Mouse (Mus musculus): ENCODE data around the gene H2-Eb1. TPM values are rescaled to one million over a fixed set of nuclear protein-coding genes. Genes with fewer than 3 reads are reported as not detected.

Gene H2-Eb1
- 1 to 10 TPM; 2.9 to 3.4 TPM for total RNA-seq (2021)

GRCm38 (mm10) chr17:34305380-34306030 lies at the start of gene H2-Eb1:
Gene H2-Eb1 (plus strand): TSS chr17:34305867.
- DNase-seq (ENCODE audit: low spot score in 2 of 2): peak; percentile 90 to 95
- intact Hi-C loops (cut with DNase I): no loop called here

- DNase-seq (ENCODE audit: low spot score in 2 of 2): no peak
- intact Hi-C loops (cut with DNase I): no loop called here
Observed at GRCm38 (mm10) chr17:34256501-34256900, 49.2 kb upstream of the H2-Eb1 start.

- peak; percentile 84 to 91 for DNase-seq (ENCODE audit: low spot score in 2 of 2)
- intact Hi-C loops (cut with DNase I): no loop called here
Observed at GRCm38 (mm10) chr17:34257594-34258375, 47.9 kb upstream of the H2-Eb1 start, which contains the start of gene H2-Ab1. Gene H2-Ab1 (plus strand): TSS chr17:34257689.

- DNase-seq (ENCODE audit: low spot score in 2 of 2): no peak
- intact Hi-C loops (cut with DNase I): no loop called here
Observed at GRCm38 (mm10) chr17:34260551-34260950, 45.1 kb upstream of the H2-Eb1 start.

DNA sequence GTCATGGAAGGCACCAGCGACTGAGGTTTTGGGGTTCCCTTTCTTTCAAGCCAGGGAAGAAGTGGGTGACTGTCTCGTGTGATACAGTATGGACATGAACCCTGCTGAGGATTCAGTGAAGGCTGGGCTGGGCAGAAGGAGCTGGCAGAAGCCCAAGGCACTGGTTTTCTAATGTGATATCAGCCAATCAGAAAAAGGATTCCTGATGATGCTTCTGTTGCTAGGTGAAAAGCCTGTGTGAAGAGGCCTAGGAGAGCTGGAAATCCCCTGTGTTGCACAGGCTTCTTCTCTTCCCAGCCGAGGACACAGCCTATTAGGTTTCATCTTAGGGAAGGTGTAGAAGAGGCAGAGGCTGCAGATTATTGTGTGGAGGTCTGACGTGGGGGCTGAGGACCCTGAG lies 44.2 kb upstream of the H2-Eb1 start:
- intact Hi-C loops (cut with DNase I): no loop called here
- peak; percentile 77 to 82 for DNase-seq (ENCODE audit: low spot score in 2 of 2)

- peak; percentile 75 to 78 for DNase-seq (ENCODE audit: low spot score in 2 of 2)
- intact Hi-C loops (cut with DNase I): no loop called here
Observed at GRCm38 (mm10) chr17:34263068-34263467, 42.6 kb upstream of the H2-Eb1 start.

GRCm38 (mm10) chr17:34263811-34264371 lies 41.8 kb upstream of the H2-Eb1 start:
- intact Hi-C loops (cut with DNase I): no loop called here
- DNase-seq (ENCODE audit: low spot score in 2 of 2): no peak

- intact Hi-C loops (cut with DNase I): no loop called here
Observed at GRCm38 (mm10) chr17:34264452-34265351, 41.0 kb upstream of the H2-Eb1 start.

DNA sequence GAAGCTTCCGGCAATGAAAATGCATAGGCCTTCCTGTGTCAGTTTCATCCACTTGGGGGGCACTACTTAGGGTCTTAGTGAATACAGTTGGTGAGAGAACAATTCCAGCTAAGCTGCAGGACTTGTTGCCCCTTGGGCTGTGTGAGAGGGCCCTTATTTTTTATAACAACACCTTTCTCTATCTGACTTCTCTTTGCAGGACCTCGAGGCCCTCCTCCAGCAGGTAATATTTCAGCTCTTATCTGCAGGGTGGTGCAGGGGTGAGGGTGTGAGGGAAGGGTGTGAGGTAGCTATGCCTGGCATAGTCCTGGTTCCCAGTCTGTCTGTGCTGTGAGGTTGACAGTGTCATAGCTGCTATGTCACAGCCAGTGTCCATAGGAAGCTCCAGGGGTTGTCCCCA lies 37.4 kb upstream of the H2-Eb1 start:
- no peak for DNase-seq (ENCODE audit: low spot score in 2 of 2)

More at GRCm38 (mm10) chr17:34264452-34265351, 41.0 kb upstream of the H2-Eb1 start:
- DNase-seq (ENCODE audit: low spot score in 2 of 2): no peak

GRCm38 (mm10) chr17:34268748-34269147 lies 36.9 kb upstream of the H2-Eb1 start:
- intact Hi-C loops (cut with DNase I): no loop called here
- DNase-seq (ENCODE audit: low spot score in 2 of 2): no peak

More for the DNA sequence above, 37.4 kb upstream of the H2-Eb1 start:
- intact Hi-C loops (cut with DNase I): no loop called here

DNA sequence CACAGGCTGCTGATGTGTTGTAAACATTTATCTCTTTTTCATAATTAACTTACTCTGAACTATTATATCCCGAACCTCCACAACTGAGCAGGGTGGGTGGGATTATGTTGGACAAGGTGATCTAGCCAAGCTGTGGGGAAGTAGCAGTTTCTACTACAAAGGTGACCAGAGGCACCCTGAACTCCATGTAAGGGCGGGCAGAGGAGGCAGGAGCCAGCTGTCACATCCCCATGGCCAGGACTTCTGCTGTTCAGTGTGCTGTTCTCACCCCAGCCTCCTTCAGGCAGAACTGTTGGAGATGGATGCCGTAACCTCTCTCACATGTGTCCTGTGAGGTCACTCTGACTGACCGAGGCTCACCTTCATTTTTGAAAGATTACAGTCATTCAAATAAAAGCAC lies 35.9 kb upstream of the H2-Eb1 start:
- intact Hi-C loops (cut with DNase I): no loop called here
- DNase-seq (ENCODE audit: low spot score in 2 of 2): no peak

GRCm38 (mm10) chr17:34270230-34270629 lies 35.4 kb upstream of the H2-Eb1 start:
- intact Hi-C loops (cut with DNase I): no loop called here
- DNase-seq (ENCODE audit: low spot score in 2 of 2): no peak

DNA sequence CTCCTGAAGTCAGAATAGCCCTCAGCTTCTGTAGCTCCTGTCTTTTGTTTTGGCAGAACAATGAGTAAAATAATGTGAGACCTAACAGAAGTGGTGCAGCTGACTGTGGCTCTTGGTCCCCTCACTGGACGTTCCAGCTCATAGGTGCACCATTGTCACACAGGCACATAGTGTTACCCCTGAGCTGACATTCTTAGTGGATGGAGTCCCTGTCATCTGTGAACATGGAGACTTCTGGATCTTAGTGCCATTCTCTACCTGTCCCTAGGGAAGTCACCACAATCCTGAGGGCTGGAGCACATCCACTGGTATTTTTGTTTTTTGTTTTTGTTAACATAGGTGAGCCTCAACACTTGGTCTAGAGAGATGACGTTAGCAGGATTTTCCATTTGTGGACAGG lies 34.7 kb upstream of the H2-Eb1 start:
- intact Hi-C loops (cut with DNase I): no loop called here

GRCm38 (mm10) chr17:34272102-34272501 lies 33.6 kb upstream of the H2-Eb1 start:
- intact Hi-C loops (cut with DNase I): no loop called here
- no peak for DNase-seq (ENCODE audit: low spot score in 2 of 2)

More for the DNA sequence above, 34.7 kb upstream of the H2-Eb1 start:
- no peak for DNase-seq (ENCODE audit: low spot score in 2 of 2)

- no peak for DNase-seq (ENCODE audit: low spot score in 2 of 2)
- intact Hi-C loops (cut with DNase I): no loop called here
Observed at GRCm38 (mm10) chr17:34280499-34281038, 25.1 kb upstream of the H2-Eb1 start.

DNA sequence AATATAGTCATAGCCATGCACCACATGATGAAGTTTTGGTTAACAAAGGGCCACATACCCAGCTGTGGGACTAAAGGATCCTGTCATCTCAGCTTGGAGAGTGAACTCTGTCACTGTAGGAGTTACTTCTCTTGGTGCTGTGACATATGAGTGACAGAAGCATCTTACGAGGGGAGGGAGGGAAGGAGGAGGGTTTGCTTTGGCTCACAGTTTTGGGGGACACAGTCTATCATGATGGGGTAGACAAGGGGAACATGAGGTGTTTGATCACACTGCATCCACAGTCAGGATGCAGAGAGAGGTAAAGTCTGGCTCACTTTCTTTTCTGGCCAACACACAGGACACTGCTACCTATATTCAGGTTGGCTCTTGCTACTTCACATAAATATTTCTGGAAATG lies 23.8 kb upstream of the H2-Eb1 start:
- intact Hi-C loops (cut with DNase I): no loop called here
- DNase-seq (ENCODE audit: low spot score in 2 of 2): no peak

DNA sequence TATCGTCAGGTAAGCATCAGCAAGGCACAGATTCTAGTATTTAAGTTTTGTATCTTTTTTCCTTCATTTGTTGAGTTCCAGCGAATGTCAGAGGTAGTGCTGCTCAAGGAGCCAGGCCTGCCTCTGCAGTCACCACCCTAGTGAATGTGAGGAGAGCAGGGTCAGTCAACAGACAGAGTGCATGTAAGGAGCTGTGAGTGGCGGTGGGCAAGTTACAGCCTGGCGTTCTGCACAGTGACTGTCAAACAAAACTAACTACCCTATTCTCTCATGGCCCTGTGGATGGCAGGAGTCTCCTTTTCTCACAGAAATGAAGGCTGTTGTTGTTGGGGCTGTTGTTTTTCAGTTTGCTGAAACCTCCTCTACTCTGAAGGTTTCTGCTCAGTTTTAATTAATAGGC lies 20.3 kb upstream of the H2-Eb1 start:
- intact Hi-C loops (cut with DNase I): no loop called here
- no peak for DNase-seq (ENCODE audit: low spot score in 2 of 2)

GRCm38 (mm10) chr17:34285848-34286247 lies 19.8 kb upstream of the H2-Eb1 start:
- DNase-seq (ENCODE audit: low spot score in 2 of 2): no peak
- intact Hi-C loops (cut with DNase I): no loop called here

DNA sequence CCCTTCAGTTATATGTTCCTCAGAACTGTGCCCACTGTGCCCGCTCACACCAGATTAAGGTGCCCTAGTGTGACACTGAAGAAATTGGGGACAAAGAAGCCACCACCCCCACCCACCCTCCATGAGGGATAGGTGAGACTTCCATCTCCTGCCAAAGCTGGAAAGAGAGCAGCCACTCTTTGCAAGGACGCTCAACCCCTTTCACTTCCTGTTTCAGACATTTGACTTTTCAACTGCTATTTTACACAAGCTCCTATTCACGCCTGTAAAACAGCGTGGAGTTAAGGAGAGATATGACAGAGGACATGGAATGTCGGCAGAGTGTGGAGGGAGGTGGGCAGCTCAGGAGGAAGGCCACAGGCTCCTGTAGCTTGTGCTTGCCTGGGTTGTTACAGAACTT lies 19.2 kb upstream of the H2-Eb1 start:
- intact Hi-C loops (cut with DNase I): no loop called here
- DNase-seq (ENCODE audit: low spot score in 2 of 2): no peak
